ENCODE assay signal across 8 mouse cellular contexts in the genomic region with DNA sequence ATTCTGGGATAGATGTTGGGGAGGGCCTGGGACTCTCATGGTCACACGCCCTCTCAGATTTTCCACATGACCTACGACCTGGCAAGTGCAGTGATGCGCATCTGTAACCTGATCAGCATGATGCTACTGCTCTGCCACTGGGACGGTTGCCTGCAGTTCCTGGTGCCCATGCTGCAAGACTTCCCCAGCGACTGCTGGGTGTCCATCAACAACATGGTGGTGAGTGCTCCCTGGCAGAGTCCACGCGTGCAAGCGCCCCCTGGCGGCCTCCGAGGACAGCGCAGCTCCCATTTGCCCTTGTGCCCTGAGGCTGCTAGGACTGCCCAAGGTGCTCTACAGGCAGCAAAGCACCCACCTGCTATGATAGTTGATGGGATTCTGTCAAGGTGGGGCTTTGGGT. TPM values are rescaled to one million over a fixed set of nuclear protein-coding genes. Genes with fewer than 3 reads are reported as not detected.
DNase-seq lines count a peak whose midpoint lies in the region; ATAC-seq and TF ChIP-seq lines count a peak whose summit lies in the region.

No protein-coding gene starts in this region.

- TF ChIP-seq CTCF in C2C12 (IDR thresholded peaks at IDR 0.05; ENCODE audit: control insufficient read depth, insufficient read depth, insufficient read length), result peak; percentile 69

- no peak overlapping the region for H3K4me3 ChIP-seq in forebrain, embryonic 10.5 days
- H3K4me3 ChIP-seq in forebrain, embryonic 16.5 days (replicated peaks; ENCODE audit: low read length), result no peak overlapping the region
- no peak overlapping the region for H3K4me3 ChIP-seq in C2C12 (ENCODE audit: insufficient read depth, poor library complexity, severe bottlenecking)

- H3ac ChIP-seq in C2C12 (ENCODE audit: control insufficient read depth, insufficient read length, low read depth), result no peak overlapping the region

- H3K9ac ChIP-seq in forebrain, embryonic 16.5 days (replicated peaks; ENCODE audit: low read depth, low read length), result no peak overlapping the region

- H3K79me3 ChIP-seq in C2C12 (ENCODE audit: low read depth), result no peaks in the 10 kb centered on the region

- peaks cover 20% of the 10 kb centered on the region for H3K4me1 ChIP-seq in forebrain, embryonic 10.5 days
- no peaks in the 10 kb centered on the region; the same call in none of the 2 replicates for H3K4me1 ChIP-seq in forebrain, embryonic 16.5 days (replicated peaks; ENCODE audit: control insufficient read depth, insufficient read depth, low read length)

- no peaks in the 10 kb centered on the region; the same call in 1 of the 2 replicates for H3K9me3 ChIP-seq in forebrain, embryonic 10.5 days
- H3K9me3 ChIP-seq in forebrain, embryonic 16.5 days (ENCODE audit: control insufficient read depth, low read length), result no peaks in the 10 kb centered on the region

- H3K4me2 ChIP-seq in forebrain, embryonic 16.5 days (ENCODE audit: low read length), result no peak overlapping the region

- no peaks in the 10 kb centered on the region for H3K27me3 ChIP-seq in forebrain, embryonic 10.5 days (ENCODE audit: poor library complexity, severe bottlenecking)
- H3K27me3 ChIP-seq in forebrain, embryonic 16.5 days (replicated peaks; ENCODE audit: control insufficient read depth, insufficient read depth, low read length), result no peaks in the 10 kb centered on the region; the same call in 1 of the 2 replicates
- H3K27me3 ChIP-seq in C2C12 (ENCODE audit: control insufficient read depth, insufficient read depth, insufficient read length), result peaks cover 9% of the 10 kb centered on the region

- peak; percentile 52 for DNase-seq in forebrain, embryonic 10.5 days (ENCODE audit: extremely low spot score, low spot score)
- peak; percentile 59 for DNase-seq in brain, adult 2 months (ENCODE audit: low read depth, low spot score)
- peak; percentile 43 to 68 for DNase-seq in kidney, adult 8-10 months
- DNase-seq in lung, postnatal 25 days (ENCODE audit: low spot score), result peak; percentile 62
- peak; percentile 62 for DNase-seq in thymus, postnatal 25 days
- DNase-seq in heart, adult 11 months, result no peak

- H3K27ac ChIP-seq in forebrain, embryonic 10.5 days, result no peak overlapping the region
- no peak overlapping the region for H3K27ac ChIP-seq in forebrain, embryonic 16.5 days (ENCODE audit: low read length)

- no peaks in the 10 kb centered on the region for H3K36me3 ChIP-seq in forebrain, embryonic 10.5 days (replicated peaks)
- H3K36me3 ChIP-seq in forebrain, embryonic 16.5 days (ENCODE audit: control insufficient read depth, insufficient read depth), result no peaks in the 10 kb centered on the region
- H3K36me3 ChIP-seq in C2C12 (ENCODE audit: control insufficient read depth, insufficient read depth), result no peaks in the 10 kb centered on the region

- H3K79me2 ChIP-seq in C2C12 (ENCODE audit: control insufficient read depth, insufficient read depth), result no peaks in the 10 kb centered on the region

- ATAC-seq in forebrain, embryonic 16.5 days, result no peak

- 37% methylated on average over 11 of the region's 11 CpGs for WGBS in forebrain, embryonic 10.5 days
- WGBS in forebrain, embryonic 16.5 days, result 34% methylated on average over 11 of the region's 11 CpGs

TF ChIP-seq in C2C12, 6 proteins besides CTCF, POLR2A, EP300 and RAD21:
- TF ChIP-seq MYOG (IDR thresholded peaks at IDR 0.05; ENCODE audit: control insufficient read depth, extremely low read depth, insufficient read length) (no peak), USF1 (IDR thresholded peaks at IDR 0.05; ENCODE audit: low read depth) (no peak), FOSL1 (IDR thresholded peaks at IDR 0.05; ENCODE audit: insufficient read depth, low read length, poor library complexity, severe bottlenecking) (no peak), CEBPB (IDR thresholded peaks at IDR 0.05; ENCODE audit: low read depth) (no peak), MYOD1 (IDR thresholded peaks at IDR 0.05; ENCODE audit: control insufficient read depth, insufficient read length, low read depth) (no peak), MAX (IDR thresholded peaks at IDR 0.05) (no peak)

RNA-seq across cellular contexts. Expression of a gene that starts 9.7 kb away (rescaled TPM):
- 0.06 TPM in 1 of 2 replicates, not detected in the other for polyA plus RNA-seq in forebrain, embryonic 10.5 days (2016; fragmentation: Nextera tagmentation; extraction: Ambion mirVana)
- polyA plus RNA-seq in forebrain, embryonic 16.5 days (2015; fragmentation: Nextera tagmentation; extraction: Ambion mirVana), result 0.39 and 0.52 TPM in 2 replicates
- 0.34 TPM for polyA plus RNA-seq in C2C12 (2012; fragmentation: generic; extraction: Trizol)

RNA-seq across cellular contexts. Expression of a gene that starts 20.3 kb away (rescaled TPM):
- polyA plus RNA-seq in forebrain, embryonic 10.5 days (2016; fragmentation: Nextera tagmentation; extraction: Ambion mirVana), result 50.9 and 52.9 TPM in 2 replicates
- 47.1 and 50.0 TPM in 2 replicates for polyA plus RNA-seq in forebrain, embryonic 16.5 days (2015; fragmentation: Nextera tagmentation; extraction: Ambion mirVana)
- polyA plus RNA-seq in C2C12 (2012; fragmentation: generic; extraction: Trizol), result 56.5 TPM

RNA-seq across cellular contexts. Expression of a gene that starts 21.8 kb away (rescaled TPM):
- 598 and 623 TPM in 2 replicates for polyA plus RNA-seq in forebrain, embryonic 10.5 days (2016; fragmentation: Nextera tagmentation; extraction: Ambion mirVana)
- 726 and 729 TPM in 2 replicates for polyA plus RNA-seq in forebrain, embryonic 16.5 days (2015; fragmentation: Nextera tagmentation; extraction: Ambion mirVana)
- 749 TPM for polyA plus RNA-seq in C2C12 (2012; fragmentation: generic; extraction: Trizol)

RNA-seq across cellular contexts. Expression of a gene that starts 28.8 kb away (rescaled TPM):
- 0.36 and 0.64 TPM in 2 replicates for polyA plus RNA-seq in forebrain, embryonic 10.5 days (2016; fragmentation: Nextera tagmentation; extraction: Ambion mirVana)
- 0.25 and 0.73 TPM in 2 replicates for polyA plus RNA-seq in forebrain, embryonic 16.5 days (2015; fragmentation: Nextera tagmentation; extraction: Ambion mirVana)
- 0.29 TPM for polyA plus RNA-seq in C2C12 (2012; fragmentation: generic; extraction: Trizol)

RNA-seq across cellular contexts. Expression of a gene that starts 37.3 kb away (rescaled TPM):
- 0.84 and 1.0 TPM in 2 replicates for polyA plus RNA-seq in forebrain, embryonic 10.5 days (2016; fragmentation: Nextera tagmentation; extraction: Ambion mirVana)
- 1.7 and 1.8 TPM in 2 replicates for polyA plus RNA-seq in forebrain, embryonic 16.5 days (2015; fragmentation: Nextera tagmentation; extraction: Ambion mirVana)
- 0.51 TPM for polyA plus RNA-seq in C2C12 (2012; fragmentation: generic; extraction: Trizol)
